Mouse (Mus musculus): Measurements from ENCODE around the gene Schip1. TPM values are rescaled to one million over a fixed set of nuclear protein-coding genes. Genes with fewer than 3 reads are reported as not detected.

The Schip1 gene
- total and polyA plus RNA-seq, 2 experiments from 2014 or later: 108 to 157 TPM

- 48% methylated on average over 2 of the region's 2 CpGs for WGBS
- Histone ChIP-seq H3K36me3 (ENCODE audit: insufficient read depth, low read length) (no peaks in the 10 kb centered on the region), H3K27me3 (ENCODE audit: insufficient read depth, low read length) (no peaks in the 10 kb centered on the region), H3K9me3 (ENCODE audit: low read length) (no peaks in the 10 kb centered on the region), H3K27ac (ENCODE audit: low read depth, low read length) (no peak overlapping the region), H3K4me2 (ENCODE audit: low read depth, low read length, poor library complexity, severe bottlenecking) (no peak overlapping the region), H3K9ac (replicated peaks; ENCODE audit: low read length, poor library complexity, severe bottlenecking) (no peak overlapping the region), H3K4me1 (ENCODE audit: insufficient read depth, low read length) (no peaks in the 10 kb centered on the region), H3K4me3 (ENCODE audit: low read depth, low read length) (no peak overlapping the region)
- TF ChIP-seq CTCF (IDR thresholded peaks at IDR 0.05): peak; percentile 87
- ATAC-seq (ENCODE audit: low FRiP score): no peak
- peak; percentile 62 for DNase-seq (ENCODE audit: low spot score)
Measured at GRCm38 (mm10) chr3:68053538-68053937, 11.1 kb upstream of the Schip1 start.

- no peak for ATAC-seq (ENCODE audit: low FRiP score)
- TF ChIP-seq CTCF (IDR thresholded peaks at IDR 0.05): no peak
- Histone ChIP-seq H3K27me3 (ENCODE audit: insufficient read depth, low read length) (no peaks in the 10 kb centered on the region), H3K4me2 (ENCODE audit: low read depth, low read length, poor library complexity, severe bottlenecking) (no peak overlapping the region), H3K4me1 (ENCODE audit: insufficient read depth, low read length) (no peaks in the 10 kb centered on the region), H3K9ac (replicated peaks; ENCODE audit: low read length, poor library complexity, severe bottlenecking) (no peak overlapping the region), H3K9me3 (ENCODE audit: low read length) (no peaks in the 10 kb centered on the region), H3K36me3 (ENCODE audit: insufficient read depth, low read length) (no peaks in the 10 kb centered on the region), H3K4me3 (ENCODE audit: low read depth, low read length) (no peak overlapping the region), H3K27ac (ENCODE audit: low read depth, low read length) (no peak overlapping the region)
- WGBS: 68% methylated on average over 13 of the region's 13 CpGs
- no peak for DNase-seq (ENCODE audit: low spot score)
Measured at GRCm38 (mm10) chr3:68055071-68055470, 9.5 kb upstream of the Schip1 start.

GRCm38 (mm10) chr3:68056373-68057275 lies 8.0 kb upstream of the Schip1 start:
- no peak overlapping the region for H3K9ac ChIP-seq (replicated peaks; ENCODE audit: low read length, poor library complexity, severe bottlenecking)
- H3K9me3 ChIP-seq (ENCODE audit: low read length): no peaks in the 10 kb centered on the region
- DNase-seq (ENCODE audit: low spot score): peak; percentile 86
- peak; percentile 90 for TF ChIP-seq CTCF (IDR thresholded peaks at IDR 0.05)
- H3K36me3 ChIP-seq (ENCODE audit: insufficient read depth, low read length): no peaks in the 10 kb centered on the region
- peak overlapping the region; percentile 18; the same call in 1 of the 2 replicates for H3K4me3 ChIP-seq (ENCODE audit: low read depth, low read length)
- ATAC-seq (ENCODE audit: low FRiP score): no peak
- no peaks in the 10 kb centered on the region for H3K27me3 ChIP-seq (ENCODE audit: insufficient read depth, low read length)
- peak overlapping the region; percentile 33 for H3K4me2 ChIP-seq (ENCODE audit: low read depth, low read length, poor library complexity, severe bottlenecking)
- H3K27ac ChIP-seq (ENCODE audit: low read depth, low read length): no peak overlapping the region
- no peaks in the 10 kb centered on the region for H3K4me1 ChIP-seq (ENCODE audit: insufficient read depth, low read length)
- WGBS: 63% methylated on average over 23 of the region's 23 CpGs

- Histone ChIP-seq H3K27me3 (ENCODE audit: insufficient read depth, low read length) (no peaks in the 10 kb centered on the region), H3K9ac (replicated peaks; ENCODE audit: low read length, poor library complexity, severe bottlenecking) (no peak overlapping the region), H3K9me3 (ENCODE audit: low read length) (no peaks in the 10 kb centered on the region), H3K4me2 (ENCODE audit: low read depth, low read length, poor library complexity, severe bottlenecking) (no peak overlapping the region), H3K4me3 (ENCODE audit: low read depth, low read length) (no peak overlapping the region), H3K36me3 (ENCODE audit: insufficient read depth, low read length) (no peaks in the 10 kb centered on the region), H3K4me1 (ENCODE audit: insufficient read depth, low read length) (no peaks in the 10 kb centered on the region), H3K27ac (ENCODE audit: low read depth, low read length) (no peak overlapping the region)
- TF ChIP-seq CTCF (IDR thresholded peaks at IDR 0.05): peak; percentile 91
- 39% methylated on average over 2 of the region's 2 CpGs for WGBS
- peak; percentile 55; the same call in 1 of the 2 replicates for ATAC-seq (ENCODE audit: low FRiP score)
- DNase-seq (ENCODE audit: low spot score): peak; percentile 75
Measured at GRCm38 (mm10) chr3:68059162-68059800, 5.3 kb upstream of the Schip1 start.

GRCm38 (mm10) chr3:68071395-68072386 lies 7.1 kb downstream of the Schip1 start:
- H3K27ac ChIP-seq (ENCODE audit: low read depth, low read length): no peak overlapping the region
- no peaks in the 10 kb centered on the region for H3K36me3 ChIP-seq (ENCODE audit: insufficient read depth, low read length)
- no peaks in the 10 kb centered on the region for H3K27me3 ChIP-seq (ENCODE audit: insufficient read depth, low read length)
- DNase-seq (ENCODE audit: low spot score): peak; percentile 87
- TF ChIP-seq CTCF (IDR thresholded peaks at IDR 0.05): peak; percentile 10; the same call in 1 of the 2 replicates
- H3K9me3 ChIP-seq (ENCODE audit: low read length): no peaks in the 10 kb centered on the region
- H3K9ac ChIP-seq (replicated peaks; ENCODE audit: low read length, poor library complexity, severe bottlenecking): no peak overlapping the region
- no peak overlapping the region for H3K4me3 ChIP-seq (ENCODE audit: low read depth, low read length)
- no peak overlapping the region for H3K4me2 ChIP-seq (ENCODE audit: low read depth, low read length, poor library complexity, severe bottlenecking)
- H3K4me1 ChIP-seq (ENCODE audit: insufficient read depth, low read length): no peaks in the 10 kb centered on the region; the same call in 1 of the 2 replicates
- 51% methylated on average over 9 of the region's 9 CpGs for WGBS
- ATAC-seq (ENCODE audit: low FRiP score): peak; percentile 56; the same call in 1 of the 2 replicates
